Mouse (Mus musculus) C2C12 (cell line): ENCODE measurements around the gene Cntnap3. TPM values are rescaled to one million over a fixed set of nuclear protein-coding genes. Genes with fewer than 3 reads are reported as not detected.

ENCODE experiments used
- H3K27me3 ChIP-seq: one replicate; pipeline ENCODE4 v1.6.1; 2011; ENCODE audit not compliant: control insufficient read depth, insufficient read depth, insufficient read length
- H3K36me3 ChIP-seq: one replicate; pipeline ENCODE4 v1.6.1; 2011; ENCODE audit not compliant: control insufficient read depth, insufficient read depth
- H3K4me3 ChIP-seq: one replicate; pipeline ENCODE4 v1.5.1; 2011; ENCODE audit warnings: mild to moderate bottlenecking, control low read depth; ENCODE audit not compliant: poor library complexity, insufficient read depth, severe bottlenecking
- H3K79me2 ChIP-seq: one replicate; pipeline ENCODE4 v1.6.1; 2011; ENCODE audit not compliant: control insufficient read depth, insufficient read depth
- H3K79me3 ChIP-seq: one replicate; pipeline ENCODE4 v1.6.1; 2011; ENCODE audit warnings: low read depth, control low read depth
- H3ac ChIP-seq: one replicate; pipeline ENCODE3; 2011; ENCODE audit warnings: low read depth; ENCODE audit not compliant: control insufficient read depth, insufficient read length
- CEBPB ChIP-seq: IDR thresholded peaks from one replicate; pipeline ENCODE4 v1.6.1; 2011; ENCODE audit warnings: low read depth, mild to moderate bottlenecking, control low read depth, moderate library complexity
- CTCF ChIP-seq: IDR thresholded peaks from one replicate; pipeline ENCODE4 v1.5.1; 2011; ENCODE audit not compliant: control insufficient read depth, insufficient read depth, insufficient read length
- FOSL1 ChIP-seq: IDR thresholded peaks from one replicate; pipeline ENCODE4 v1.8.0; 2011; ENCODE audit warnings: mild to moderate bottlenecking, low read length; ENCODE audit not compliant: poor library complexity, insufficient read depth, severe bottlenecking
- MAX ChIP-seq: IDR thresholded peaks from one replicate; pipeline ENCODE4 v1.6.1; 2011; ENCODE audit warnings: mild to moderate bottlenecking, control low read depth
- MYOD1 ChIP-seq: IDR thresholded peaks from one replicate; pipeline ENCODE4 v1.6.1; 2011; ENCODE audit warnings: low read depth; ENCODE audit not compliant: control insufficient read depth, insufficient read length
- MYOG ChIP-seq: IDR thresholded peaks from one replicate; pipeline ENCODE4 v1.6.1; 2011; ENCODE audit not compliant: control insufficient read depth, insufficient read length; ENCODE audit errors: extremely low read depth
- USF1 ChIP-seq: IDR thresholded peaks from one replicate; pipeline ENCODE4 v1.6.1; 2011; ENCODE audit warnings: low read depth, mild to moderate bottlenecking, control low read depth, moderate library complexity
- polyA plus RNA-seq: library from polyadenylated mRNA; unstranded; fragments of >200 nt; fragmentation: generic; extraction: Trizol; gene quantifications from one replicate; pipeline ENCODE4 v1.2.1, GENCODE M21; 2012; ENCODE audit warnings: missing spikeins

The Cntnap3 gene
- polyA plus RNA-seq, 1 experiment = not detected

- no peak overlapping the region for H3K4me3 ChIP-seq
- H3K27me3 ChIP-seq = no peaks in the 10 kb centered on the region
- H3K36me3 ChIP-seq = no peaks in the 10 kb centered on the region
- no peak overlapping the region for H3ac ChIP-seq
- H3K79me3 ChIP-seq = no peaks in the 10 kb centered on the region
- TF ChIP-seq FOSL1 (no peak), MYOD1 (no peak), MAX (no peak), USF1 (no peak), CTCF (no peak), CEBPB (no peak), MYOG (no peak)
- no peaks in the 10 kb centered on the region for H3K79me2 ChIP-seq
These were observed 171.5 kb downstream of the Cntnap3 start for GRCm38 (mm10) chr13:64732244-64732643.

GRCm38 (mm10) chr13:64716791-64717190, 187.0 kb downstream of the Cntnap3 start:
- Histone ChIP-seq H3K79me3 (no peaks in the 10 kb centered on the region), H3K27me3 (no peaks in the 10 kb centered on the region), H3ac (no peak overlapping the region), H3K4me3 (no peak overlapping the region), H3K79me2 (no peaks in the 10 kb centered on the region), H3K36me3 (no peaks in the 10 kb centered on the region)
- no peak for TF ChIP-seq CEBPB
- no peak for TF ChIP-seq MAX
- no peak for TF ChIP-seq USF1
- TF ChIP-seq MYOD1 = no peak
- TF ChIP-seq CTCF = no peak
- no peak for TF ChIP-seq MYOG
- TF ChIP-seq FOSL1 = no peak

- Histone ChIP-seq H3K4me3 (no peak overlapping the region), H3K27me3 (no peaks in the 10 kb centered on the region), H3K79me3 (no peaks in the 10 kb centered on the region), H3ac (no peak overlapping the region), H3K36me3 (no peaks in the 10 kb centered on the region), H3K79me2 (no peaks in the 10 kb centered on the region)
- TF ChIP-seq CTCF (no peak), MYOD1 (no peak), USF1 (no peak), MYOG (no peak), CEBPB (no peak), FOSL1 (no peak), MAX (no peak)
These were observed 211.3 kb downstream of the Cntnap3 start for GRCm38 (mm10) chr13:64692463-64692862.

Other genes with a start within 250 kb of the Cntnap3 start
- gene Spata31, start 13.5 kb upstream of the Cntnap3 start, polyA plus RNA-seq = not detected
- not detected for gene Spata31d1c, start 129.1 kb upstream of the Cntnap3 start, polyA plus RNA-seq
- not detected for gene Prss47, start 148.8 kb upstream of the Cntnap3 start, polyA plus RNA-seq
- 7.3 TPM for gene Mfsd14b, start 209.0 kb upstream of the Cntnap3 start, polyA plus RNA-seq
- not detected for gene Olfr465-ps1, start 234.1 kb upstream of the Cntnap3 start, polyA plus RNA-seq
- not detected for gene Olfr466, start 246.3 kb upstream of the Cntnap3 start, polyA plus RNA-seq